Mouse (Mus musculus): ENCODE measurements at regions not wholly inside any gene's neighbourhood (a gene's known extent, or its start where the extent isn't known, plus 50 kb on each side); places are given as distances from the start of the nearest gene placed in this dataset.

- no peak overlapping the region for H3K4me3 ChIP-seq (ENCODE audit: control insufficient read depth in 1 of 2, insufficient read depth in 1 of 2, low read depth in 1 of 2, low read length in 2 of 2)
- 73% methylated on average over 5 of the region's 5 CpGs for WGBS
- H3K9me3 ChIP-seq (ENCODE audit: control insufficient read depth, low read length), result no peaks in the 10 kb centered on the region
- H3K27me3 ChIP-seq (ENCODE audit: control insufficient read depth, insufficient read depth, low read length), result no peaks in the 10 kb centered on the region
- ATAC-seq (ENCODE audit: insufficient number of reproducible peaks, insufficient read depth, low FRiP score, low read depth), result no peak
- H3K9ac ChIP-seq (ENCODE audit: low read length), result no peak overlapping the region
- no peaks in the 10 kb centered on the region for H3K4me1 ChIP-seq (ENCODE audit: control insufficient read depth in 2 of 2, insufficient read depth in 2 of 2, low read length in 2 of 2)
- no peak overlapping the region for H3K27ac ChIP-seq (replicated peaks in 1 of 2; ENCODE audit: control insufficient read depth in 1 of 2, insufficient read depth in 1 of 2, low read depth in 2 of 2, low read length in 2 of 2)
- H3K36me3 ChIP-seq (ENCODE audit: control insufficient read depth, insufficient read depth, low read length), result no peaks in the 10 kb centered on the region
- H3K4me2 ChIP-seq (ENCODE audit: low read length), result no peak overlapping the region
Measured at GRCm38 (mm10) chr7:95734587-95734986, 436.5 kb upstream of the Tenm4 start.

GRCm38 (mm10) chr7:95736716-95737115 lies 434.3 kb upstream of the Tenm4 start:
- Histone ChIP-seq H3K4me1 (ENCODE audit: control insufficient read depth in 2 of 2, insufficient read depth in 2 of 2, low read length in 2 of 2) (no peaks in the 10 kb centered on the region), H3K27ac (replicated peaks in 1 of 2; ENCODE audit: control insufficient read depth in 1 of 2, insufficient read depth in 1 of 2, low read depth in 2 of 2, low read length in 2 of 2) (no peak overlapping the region)

GRCm38 (mm10) chr7:95738725-95739245 lies 432.3 kb upstream of the Tenm4 start:
- Histone ChIP-seq H3K4me2 (ENCODE audit: low read length) (no peak overlapping the region), H3K27ac (replicated peaks in 1 of 2; ENCODE audit: control insufficient read depth in 1 of 2, insufficient read depth in 1 of 2, low read depth in 2 of 2, low read length in 2 of 2) (no peak overlapping the region), H3K4me1 (ENCODE audit: control insufficient read depth in 2 of 2, insufficient read depth in 2 of 2, low read length in 2 of 2) (no peaks in the 10 kb centered on the region), H3K27me3 (ENCODE audit: control insufficient read depth, insufficient read depth, low read length) (no peaks in the 10 kb centered on the region), H3K36me3 (ENCODE audit: control insufficient read depth, insufficient read depth, low read length) (no peaks in the 10 kb centered on the region), H3K9ac (ENCODE audit: low read length) (no peak overlapping the region), H3K9me3 (ENCODE audit: control insufficient read depth, low read length) (no peaks in the 10 kb centered on the region), H3K4me3 (ENCODE audit: control insufficient read depth in 1 of 2, insufficient read depth in 1 of 2, low read depth in 1 of 2, low read length in 2 of 2) (no peak overlapping the region)
- 61% methylated on average over 2 of the region's 2 CpGs for WGBS
- no peak for ATAC-seq (ENCODE audit: insufficient number of reproducible peaks, insufficient read depth, low FRiP score, low read depth)

More at GRCm38 (mm10) chr7:95736716-95737115, 434.3 kb upstream of the Tenm4 start:
- no peak for ATAC-seq (ENCODE audit: insufficient number of reproducible peaks, insufficient read depth, low FRiP score, low read depth)
- no peaks in the 10 kb centered on the region for H3K36me3 ChIP-seq (ENCODE audit: control insufficient read depth, insufficient read depth, low read length)
- H3K4me2 ChIP-seq (ENCODE audit: low read length), result no peak overlapping the region
- H3K9ac ChIP-seq (ENCODE audit: low read length), result no peak overlapping the region
- H3K27me3 ChIP-seq (ENCODE audit: control insufficient read depth, insufficient read depth, low read length), result no peaks in the 10 kb centered on the region
- no peaks in the 10 kb centered on the region for H3K9me3 ChIP-seq (ENCODE audit: control insufficient read depth, low read length)
- no peak overlapping the region for H3K4me3 ChIP-seq (ENCODE audit: control insufficient read depth in 1 of 2, insufficient read depth in 1 of 2, low read depth in 1 of 2, low read length in 2 of 2)

- H3K9me3 ChIP-seq (ENCODE audit: control insufficient read depth, low read length), result no peaks in the 10 kb centered on the region
- H3K27me3 ChIP-seq (ENCODE audit: control insufficient read depth, insufficient read depth, low read length), result no peaks in the 10 kb centered on the region
- no peak overlapping the region for H3K4me3 ChIP-seq (ENCODE audit: control insufficient read depth in 1 of 2, insufficient read depth in 1 of 2, low read depth in 1 of 2, low read length in 2 of 2)
- no peak for ATAC-seq (ENCODE audit: insufficient number of reproducible peaks, insufficient read depth, low FRiP score, low read depth)
- no peak overlapping the region for H3K4me2 ChIP-seq (ENCODE audit: low read length)
- no peaks in the 10 kb centered on the region for H3K4me1 ChIP-seq (ENCODE audit: control insufficient read depth in 2 of 2, insufficient read depth in 2 of 2, low read length in 2 of 2)
- 79% methylated on average over 5 of the region's 5 CpGs for whole genome bisulfite sequencing
- H3K36me3 ChIP-seq (ENCODE audit: control insufficient read depth, insufficient read depth, low read length), result no peaks in the 10 kb centered on the region
- H3K27ac ChIP-seq (replicated peaks in 1 of 2; ENCODE audit: control insufficient read depth in 1 of 2, insufficient read depth in 1 of 2, low read depth in 2 of 2, low read length in 2 of 2), result no peak overlapping the region
- H3K9ac ChIP-seq (ENCODE audit: low read length), result no peak overlapping the region
Measured at GRCm38 (mm10) chr7:95739779-95740178, 431.3 kb upstream of the Tenm4 start.

GRCm38 (mm10) chr7:95758375-95758774 lies 412.7 kb upstream of the Tenm4 start:
- no peak overlapping the region for H3K27ac ChIP-seq (replicated peaks in 1 of 2; ENCODE audit: control insufficient read depth in 1 of 2, insufficient read depth in 1 of 2, low read depth in 2 of 2, low read length in 2 of 2)
- 73% methylated on average over 2 of the region's 2 CpGs for WGBS
- no peaks in the 10 kb centered on the region for H3K4me1 ChIP-seq (ENCODE audit: control insufficient read depth in 2 of 2, insufficient read depth in 2 of 2, low read length in 2 of 2)
- no peak overlapping the region for H3K9ac ChIP-seq (ENCODE audit: low read length)
- no peaks in the 10 kb centered on the region for H3K9me3 ChIP-seq (ENCODE audit: control insufficient read depth, low read length)
- no peaks in the 10 kb centered on the region for H3K36me3 ChIP-seq (ENCODE audit: control insufficient read depth, insufficient read depth, low read length)
- H3K4me2 ChIP-seq (ENCODE audit: low read length), result no peak overlapping the region
- no peaks in the 10 kb centered on the region for H3K27me3 ChIP-seq (ENCODE audit: control insufficient read depth, insufficient read depth, low read length)
- H3K4me3 ChIP-seq (ENCODE audit: control insufficient read depth in 1 of 2, insufficient read depth in 1 of 2, low read depth in 1 of 2, low read length in 2 of 2), result no peak overlapping the region
- no peak for ATAC-seq (ENCODE audit: insufficient number of reproducible peaks, insufficient read depth, low FRiP score, low read depth)

GRCm38 (mm10) chr7:95760945-95761661 lies 409.9 kb upstream of the Tenm4 start:
- no peaks in the 10 kb centered on the region for H3K9me3 ChIP-seq (ENCODE audit: control insufficient read depth, low read length)
- H3K27ac ChIP-seq (replicated peaks in 1 of 2; ENCODE audit: control insufficient read depth in 1 of 2, insufficient read depth in 1 of 2, low read depth in 2 of 2, low read length in 2 of 2), result no peak overlapping the region
- no peak overlapping the region for H3K9ac ChIP-seq (ENCODE audit: low read length)
- H3K4me1 ChIP-seq (ENCODE audit: control insufficient read depth in 2 of 2, insufficient read depth in 2 of 2, low read length in 2 of 2), result no peaks in the 10 kb centered on the region
- no peaks in the 10 kb centered on the region for H3K36me3 ChIP-seq (ENCODE audit: control insufficient read depth, insufficient read depth, low read length)
- 82% methylated on average over 12 of the region's 12 CpGs for WGBS
- ATAC-seq (ENCODE audit: insufficient number of reproducible peaks, insufficient read depth, low FRiP score, low read depth), result no peak
- no peak overlapping the region for H3K4me3 ChIP-seq (ENCODE audit: control insufficient read depth in 1 of 2, insufficient read depth in 1 of 2, low read depth in 1 of 2, low read length in 2 of 2)
- H3K4me2 ChIP-seq (ENCODE audit: low read length), result no peak overlapping the region
- no peaks in the 10 kb centered on the region for H3K27me3 ChIP-seq (ENCODE audit: control insufficient read depth, insufficient read depth, low read length)

- no peak overlapping the region for H3K9ac ChIP-seq (ENCODE audit: low read length)
- no peak for ATAC-seq (ENCODE audit: insufficient number of reproducible peaks, insufficient read depth, low FRiP score, low read depth)
- no peaks in the 10 kb centered on the region for H3K9me3 ChIP-seq (ENCODE audit: control insufficient read depth, low read length)
- no peaks in the 10 kb centered on the region for H3K4me1 ChIP-seq (ENCODE audit: control insufficient read depth in 2 of 2, insufficient read depth in 2 of 2, low read length in 2 of 2)
- no peaks in the 10 kb centered on the region for H3K36me3 ChIP-seq (ENCODE audit: control insufficient read depth, insufficient read depth, low read length)
- H3K27ac ChIP-seq (replicated peaks in 1 of 2; ENCODE audit: control insufficient read depth in 1 of 2, insufficient read depth in 1 of 2, low read depth in 2 of 2, low read length in 2 of 2), result no peak overlapping the region
- H3K27me3 ChIP-seq (ENCODE audit: control insufficient read depth, insufficient read depth, low read length), result no peaks in the 10 kb centered on the region
- WGBS, result 77% methylated on average over 6 of the region's 6 CpGs
- H3K4me2 ChIP-seq (ENCODE audit: low read length), result no peak overlapping the region
- H3K4me3 ChIP-seq (ENCODE audit: control insufficient read depth in 1 of 2, insufficient read depth in 1 of 2, low read depth in 1 of 2, low read length in 2 of 2), result no peak overlapping the region
Measured at GRCm38 (mm10) chr7:95766356-95767150, 404.5 kb upstream of the Tenm4 start.
